Mouse (Mus musculus) lung, postnatal 0 days (tissue): ENCODE data around the gene Cln5. TPM values are rescaled to one million over a fixed set of nuclear protein-coding genes. Genes with fewer than 3 reads are reported as not detected.
A peak's percentile ranks its signal among the peaks of the same experiment; 100 is the strongest.

Experiments used
- ATAC-seq: fragments of 200-750 bp; cut with Nextera tagmentation; 2 replicates; pipeline ENCODE4 v1.8.0; 2017; ENCODE audit warnings: moderate library complexity
- DNase-seq: peaks from one replicate; pipeline ENCODE4 v3.0.0-alpha.2; 2016; ENCODE audit warnings: low spot score
- H3K27ac ChIP-seq: fragments of 300-500 bp; sonication (generic); 2 replicates; pipeline ENCODE4 v1.5.1; 2014; ENCODE audit warnings: antibody characterized with exemption, mild to moderate bottlenecking, low read length, mixed read lengths
- H3K27me3 ChIP-seq: fragments of 300-500 bp; sonication (generic); replicated peaks from 2 replicates; pipeline ENCODE4 v1.6.1; 2014; ENCODE audit warnings: low read length, mixed read lengths; ENCODE audit not compliant: insufficient read depth
- H3K36me3 ChIP-seq: fragments of 300-500 bp; sonication (generic); 2 replicates; pipeline ENCODE4 v1.6.1; 2014; ENCODE audit warnings: low read length, mixed read lengths; ENCODE audit not compliant: insufficient read depth
- H3K4me1 ChIP-seq: fragments of 300-500 bp; sonication (generic); 2 replicates; pipeline ENCODE4 v1.6.1; 2014; ENCODE audit warnings: antibody characterized with exemption, low read depth, low read length, mixed read lengths; ENCODE audit not compliant: insufficient read depth
- H3K4me2 ChIP-seq: fragments of 300-500 bp; sonication (generic); replicated peaks from 2 replicates; pipeline ENCODE4 v1.6.1; 2014; ENCODE audit warnings: low read depth, mild to moderate bottlenecking, low read length, moderate library complexity, mixed read lengths
- H3K4me3 ChIP-seq: fragments of 300-500 bp; sonication (generic); 2 replicates; pipeline ENCODE4 v1.5.1; 2014; ENCODE audit warnings: low read depth, low read length
- H3K9ac ChIP-seq: fragments of 300-500 bp; sonication (generic); replicated peaks from 2 replicates; pipeline ENCODE4 v1.6.1; 2014; ENCODE audit warnings: low read depth, mild to moderate bottlenecking
- H3K9me3 ChIP-seq: fragments of 300-500 bp; sonication (generic); 2 replicates; pipeline ENCODE4 v1.6.1; 2016; ENCODE audit warnings: low read length, mixed read lengths
- CTCF ChIP-seq: IDR thresholded peaks from 2 replicates; pipeline ENCODE4 v1.5.1; 2016; ENCODE audit warnings: antibody characterized with exemption, mild to moderate bottlenecking
- EP300 ChIP-seq: IDR thresholded peaks from 2 replicates; pipeline ENCODE4 v1.6.1; 2016; ENCODE audit warnings: antibody characterized with exemption, mild to moderate bottlenecking, control low read depth
- WGBS: fragments of 180-500 bp; shearing (Covaris S2); extraction: QIAGEN DNeasy Blood & Tissue Kit; methylation state at CpG from one replicate; pipeline ENCODE4 v1.1.7; 2014; 5-methylcytosine and 5-hydroxymethylcytosine counted together
- polyA plus RNA-seq: library from polyadenylated mRNA; unstranded; fragments of >200 nt; fragmentation: Nextera tagmentation; extraction: Ambion mirVana; gene quantifications from 2 replicates; pipeline ENCODE4 v1.2.1, GENCODE M21; 2015

Cln5 gene
- polyA plus RNA-seq, 1 experiment from 2014 or later, result 37.7 TPM

- Histone ChIP-seq H3K9ac (no peak overlapping the region), H3K4me3 (no peak overlapping the region), H3K27me3 (no peaks in the 10 kb centered on the region), H3K4me1 (peaks cover 24% of the 10 kb centered on the region), H3K27ac (no peak overlapping the region), H3K4me2 (no peak overlapping the region), H3K36me3 (no peaks in the 10 kb centered on the region; the same call in 1 of the 2 replicates), H3K9me3 (no peaks in the 10 kb centered on the region)
- ATAC-seq (no peak), DNase-seq (no peak)
- no peak for TF ChIP-seq EP300
- TF ChIP-seq CTCF, result no peak
- WGBS, result 86% methylated on average over 8 of the region's 8 CpGs
Observed at GRCm38 (mm10) chr14:103095826-103096225, 25.8 kb downstream of the Cln5 start.

GRCm38 (mm10) chr14:103096621-103097020, 26.6 kb downstream of the Cln5 start:
- ATAC-seq (no peak), DNase-seq (peak; percentile 66)
- Histone ChIP-seq H3K9ac (no peak overlapping the region), H3K4me2 (peak overlapping the region; percentile 25; the same call in 1 of the 2 replicates), H3K27me3 (no peaks in the 10 kb centered on the region), H3K36me3 (no peaks in the 10 kb centered on the region), H3K27ac (no peak overlapping the region), H3K4me1 (peaks cover 23% of the 10 kb centered on the region), H3K9me3 (no peaks in the 10 kb centered on the region), H3K4me3 (no peak overlapping the region)
- no peak for TF ChIP-seq CTCF
- 0 out of 2 replicates have a peak, but pooled peaks have one; percentile 22 for TF ChIP-seq EP300
- 31% methylated on average over 6 of the region's 6 CpGs for WGBS

GRCm38 (mm10) chr14:103098213-103098586, 28.2 kb downstream of the Cln5 start:
- DNase-seq, result peak; percentile 29
- Histone ChIP-seq H3K36me3 (no peaks in the 10 kb centered on the region), H3K9ac (peak overlapping the region; percentile 100), H3K27ac (peak overlapping the region; percentile 100), H3K4me1 (peaks cover 21% of the 10 kb centered on the region; the same call in 1 of the 2 replicates), H3K4me3 (peak overlapping the region; percentile 97), H3K4me2 (peak overlapping the region; percentile 52), H3K9me3 (no peaks in the 10 kb centered on the region), H3K27me3 (no peaks in the 10 kb centered on the region)
- TF ChIP-seq EP300, result no peak
- TF ChIP-seq CTCF, result no peak
- 0% methylated on average over 2 of the region's 2 CpGs for WGBS
- ATAC-seq, result no peak

DNA sequence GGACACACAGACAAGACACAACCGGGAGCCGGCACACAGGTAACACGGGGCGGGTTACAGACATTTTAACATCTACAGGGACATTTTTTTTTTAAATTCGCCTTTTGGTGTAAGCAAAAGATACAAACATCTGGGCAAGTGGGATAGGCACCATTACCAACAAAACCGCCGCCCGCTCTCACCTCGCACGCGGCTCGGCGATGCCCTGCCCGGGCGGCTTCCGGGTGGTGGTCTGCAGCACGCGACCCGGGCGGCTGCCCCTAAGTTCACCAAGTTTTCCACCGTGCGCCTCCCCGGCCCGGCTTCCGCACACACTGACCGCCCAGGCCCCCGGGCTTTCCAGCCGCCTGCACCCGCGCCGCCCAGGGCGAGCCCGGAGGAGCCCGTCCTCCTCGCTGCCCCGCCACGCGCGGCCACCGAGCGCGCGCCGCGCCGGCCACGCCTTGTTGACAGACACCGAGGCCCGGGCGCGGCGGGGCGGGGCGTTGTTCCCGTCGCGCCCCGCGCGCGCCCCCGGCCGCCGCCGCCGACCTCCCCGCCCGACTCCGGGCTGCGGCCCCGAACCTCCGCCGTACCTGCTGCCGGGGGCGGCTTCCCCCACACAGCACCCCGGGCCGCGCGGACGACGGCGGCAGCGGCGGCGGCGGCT, 28.7 kb downstream of the Cln5 start:
- Histone ChIP-seq H3K4me2 (peak overlapping the region; percentile 52), H3K9ac (peak overlapping the region; percentile 100), H3K4me1 (peaks cover 18% of the 10 kb centered on the region; the same call in 1 of the 2 replicates), H3K27me3 (no peaks in the 10 kb centered on the region), H3K9me3 (no peaks in the 10 kb centered on the region), H3K27ac (peak overlapping the region; percentile 100), H3K4me3 (peak overlapping the region; percentile 97), H3K36me3 (no peaks in the 10 kb centered on the region)
- WGBS, result under 1% methylated on average over 54 of the region's 86 CpGs
- peak; percentile 80 for ATAC-seq
- TF ChIP-seq EP300, result no peak
- no peak for TF ChIP-seq CTCF
- peak; percentile 94 for DNase-seq

- Histone ChIP-seq H3K4me2 (peak within 1 kb of the TSS; percentile 52), H3K4me1 (peaks cover 18% of the 10 kb centered on the region; the same call in 1 of the 2 replicates), H3K36me3 (no peaks in the 10 kb centered on the region), H3K9me3 (no peaks in the 10 kb centered on the region), H3K27ac (peak within 1 kb of the TSS; percentile 100), H3K9ac (peak within 1 kb of the TSS; percentile 100), H3K4me3 (peak within 1 kb of the TSS; percentile 97), H3K27me3 (no peaks in the 10 kb centered on the region)
- DNase-seq (peak; percentile 98), ATAC-seq (peak; percentile 94)
- TF ChIP-seq CTCF (no peak), EP300 (peak; percentile 50; the same call in 1 of the 2 replicates)
- 1% methylated on average over 47 of the region's 88 CpGs for WGBS
Observed at GRCm38 (mm10) chr14:103099238-103099933, 29.4 kb downstream of the Cln5 start, which contains the start of gene Fbxl3. Gene Fbxl3, minus strand, starts transcription at chr14:103099566.

GRCm38 (mm10) chr14:103100296-103100695, 30.3 kb downstream of the Cln5 start:
- DNase-seq (peak; percentile 60), ATAC-seq (no peak)
- H3K9ac ChIP-seq, result no peak overlapping the region; the same call in 1 of the 2 replicates
- peak overlapping the region; percentile 100 for H3K27ac ChIP-seq
- H3K9me3 ChIP-seq, result no peaks in the 10 kb centered on the region
- H3K4me1 ChIP-seq, result peaks cover 14% of the 10 kb centered on the region; the same call in 1 of the 2 replicates
- H3K4me2 ChIP-seq, result peak overlapping the region; percentile 52; the same call in 1 of the 2 replicates
- H3K4me3 ChIP-seq, result peak overlapping the region; percentile 97; the same call in 1 of the 2 replicates
- H3K36me3 ChIP-seq, result no peaks in the 10 kb centered on the region
- no peaks in the 10 kb centered on the region for H3K27me3 ChIP-seq
- no peak for TF ChIP-seq EP300
- TF ChIP-seq CTCF, result no peak
- WGBS, result 47% methylated on average over 13 of the region's 13 CpGs
